Mouse (Mus musculus) testis, adult 2 months (tissue): ENCODE data around the gene Mavs. TPM values are rescaled to one million over a fixed set of nuclear protein-coding genes. Genes with fewer than 3 reads are reported as not detected.

Source experiments
- H3K27ac ChIP-seq: fragments of 200-500 bp; 2 replicates; pipeline ENCODE4 v1.5.1; 2012; ENCODE audit warnings: low read depth, low read length; ENCODE audit not compliant: control insufficient read depth, insufficient read depth
- H3K27me3 ChIP-seq: fragments of 200-500 bp; 2 replicates; pipeline ENCODE4 v1.6.1; 2012; ENCODE audit warnings: mild to moderate bottlenecking, low read length, moderate library complexity; ENCODE audit not compliant: control insufficient read depth, insufficient read depth
- H3K36me3 ChIP-seq: fragments of 200-500 bp; 2 replicates; pipeline ENCODE4 v1.6.1; 2012; ENCODE audit warnings: mild to moderate bottlenecking, low read length; ENCODE audit not compliant: control insufficient read depth, insufficient read depth
- H3K4me1 ChIP-seq: fragments of 200-500 bp; 2 replicates; pipeline ENCODE4 v1.6.1; 2012; ENCODE audit warnings: low read length; ENCODE audit not compliant: control insufficient read depth, insufficient read depth
- H3K4me3 ChIP-seq: fragments of 200-500 bp; 2 replicates; pipeline ENCODE4 v1.5.1; 2012; ENCODE audit warnings: low read depth, mild to moderate bottlenecking, low read length, moderate library complexity, mixed read lengths; ENCODE audit not compliant: control insufficient read depth
- CTCF ChIP-seq: fragments of 200-500 bp; IDR thresholded peaks from 2 replicates; pipeline ENCODE4 v1.5.1; 2012; ENCODE audit warnings: low read depth, mild to moderate bottlenecking, inconsistent platforms, low read length, moderate library complexity; ENCODE audit not compliant: control insufficient read depth, insufficient read depth, insufficient replicate concordance
- POLR2A ChIP-seq: fragments of 200-500 bp; IDR thresholded peaks from 2 replicates; pipeline ENCODE4 v1.6.1; 2012; ENCODE audit warnings: low read depth, mild to moderate bottlenecking, inconsistent platforms, low read length, moderate library complexity; ENCODE audit not compliant: control insufficient read depth
- polyA plus RNA-seq: library from polyadenylated mRNA; depleted of rRNA; stranded (reverse); fragments of >200 nt; gene quantifications from 2 replicates; pipeline ENCODE4 v1.2.3, GENCODE M21; 2012

Mavs gene
- polyA plus RNA-seq, 1 experiment = 15.6 TPM

- Histone ChIP-seq H3K36me3 (no peaks in the 10 kb centered on the region), H3K4me1 (peaks cover 2% of the 10 kb centered on the region), H3K27me3 (no peaks in the 10 kb centered on the region), H3K27ac (no peak within 1 kb of the TSS), H3K4me3 (no peak within 1 kb of the TSS)
- no peak for TF ChIP-seq CTCF
- no peak for TF ChIP-seq POLR2A
Observed at GRCm38 (mm10) chr2:131206778-131207177, 27.1 kb upstream of the Mavs start, which contains the start of gene Ap5s1. TSS of gene Ap5s1 (plus strand) at chr2:131207078.

- no peaks in the 10 kb centered on the region for H3K36me3 ChIP-seq
- no peak for TF ChIP-seq POLR2A
- no peak for TF ChIP-seq CTCF
- no peak overlapping the region for H3K4me3 ChIP-seq
- H3K27me3 ChIP-seq = no peaks in the 10 kb centered on the region
- peaks cover 2% of the 10 kb centered on the region for H3K4me1 ChIP-seq
- no peak overlapping the region for H3K27ac ChIP-seq
Observed at GRCm38 (mm10) chr2:131208356-131208755, 25.5 kb upstream of the Mavs start.

- no peaks in the 10 kb centered on the region for H3K27me3 ChIP-seq
- H3K4me3 ChIP-seq = no peak overlapping the region
- peak overlapping the region; percentile 14; the same call in 1 of the 2 replicates for H3K27ac ChIP-seq
- H3K4me1 ChIP-seq = peaks cover 2% of the 10 kb centered on the region
- TF ChIP-seq POLR2A = no peak; the same call in 1 of the 2 replicates
- no peak for TF ChIP-seq CTCF
- H3K36me3 ChIP-seq = no peaks in the 10 kb centered on the region
Observed at GRCm38 (mm10) chr2:131209125-131209795, 24.6 kb upstream of the Mavs start.

GRCm38 (mm10) chr2:131209969-131210792, 23.7 kb upstream of the Mavs start:
- peak; percentile 74 for TF ChIP-seq POLR2A
- TF ChIP-seq CTCF = peak; percentile 99
- H3K4me3 ChIP-seq = peak overlapping the region; percentile 83
- H3K36me3 ChIP-seq = no peaks in the 10 kb centered on the region
- H3K4me1 ChIP-seq = peaks cover 2% of the 10 kb centered on the region
- H3K27me3 ChIP-seq = no peaks in the 10 kb centered on the region
- H3K27ac ChIP-seq = peak overlapping the region; percentile 84

GRCm38 (mm10) chr2:131211026-131211615, 22.7 kb upstream of the Mavs start:
- Histone ChIP-seq H3K4me1 (peaks cover 2% of the 10 kb centered on the region), H3K27me3 (no peaks in the 10 kb centered on the region), H3K27ac (peak overlapping the region; percentile 84; the same call in 1 of the 2 replicates), H3K4me3 (peak overlapping the region; percentile 83; the same call in 1 of the 2 replicates), H3K36me3 (no peaks in the 10 kb centered on the region)
- TF ChIP-seq CTCF (no peak), POLR2A (no peak)

- H3K27ac ChIP-seq = no peak overlapping the region
- H3K27me3 ChIP-seq = no peaks in the 10 kb centered on the region
- TF ChIP-seq CTCF = no peak
- no peak for TF ChIP-seq POLR2A
- peaks cover 2% of the 10 kb centered on the region for H3K4me1 ChIP-seq
- no peaks in the 10 kb centered on the region for H3K36me3 ChIP-seq
- no peak overlapping the region for H3K4me3 ChIP-seq
Observed at GRCm38 (mm10) chr2:131213773-131214172, 20.1 kb upstream of the Mavs start.
